Mouse (Mus musculus) retina, postnatal 1 day (tissue): ENCODE measurements at regions not wholly inside any gene's neighbourhood (a gene's known extent, or its start where the extent isn't known, plus 50 kb on each side); places are given as distances from the start of the nearest gene placed in this dataset.
"Not testable (repeated sequence)": the region's sequence is repeated elsewhere in the genome, so short reads cannot be mapped to it uniquely, and the experiment has no call there.

Experiments used
- DNase-seq: peaks from one replicate; pipeline ENCODE4 v3.0.0-alpha.2; 2012

DNA sequence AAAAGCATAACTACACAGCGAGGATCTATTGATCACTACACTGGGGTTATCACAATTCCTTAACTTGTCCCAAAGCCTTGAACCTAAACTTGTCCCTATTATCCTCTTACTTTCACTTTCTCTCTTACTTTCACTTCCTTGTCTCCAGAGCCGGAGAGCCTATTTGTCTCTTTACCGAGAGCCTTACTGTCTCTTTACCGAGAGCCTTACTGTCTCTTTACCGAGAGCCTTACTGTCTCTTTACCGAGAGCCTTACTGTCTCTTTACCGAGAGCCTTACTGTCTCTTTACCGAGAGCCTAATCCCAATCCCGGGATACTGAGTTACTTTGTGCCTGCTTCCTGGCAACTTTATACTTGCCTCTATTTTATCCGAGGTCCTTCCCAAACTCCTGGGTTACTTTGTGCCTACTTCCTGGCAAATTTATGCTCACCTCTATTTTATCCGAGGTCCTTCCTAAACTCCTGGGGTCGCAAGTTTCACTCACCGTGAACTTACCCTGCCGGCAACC lies 335.3 kb upstream of the Ccng1 start:
- not testable (repeated sequence) for DNase-seq

DNA sequence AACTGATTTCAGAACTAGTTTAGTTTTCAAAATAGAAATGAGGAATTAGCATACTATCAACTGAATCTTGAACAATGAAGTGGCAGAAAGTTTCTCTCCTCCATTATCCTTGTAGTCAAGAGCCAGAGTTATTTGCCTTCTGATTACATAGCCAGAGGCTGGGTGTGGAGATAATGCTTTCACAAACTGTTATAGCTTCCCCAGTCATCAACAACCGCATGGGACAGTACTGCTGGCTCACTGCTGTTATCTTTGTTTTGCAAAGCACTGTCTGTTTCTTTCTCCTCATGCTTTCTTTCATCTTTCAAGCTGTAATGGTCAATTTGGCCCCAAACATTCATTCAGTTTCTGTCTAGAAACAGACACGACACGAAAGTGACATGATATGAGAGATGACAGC lies 308.5 kb upstream of the Ccng1 start:
- DNase-seq, result no peak

DNA sequence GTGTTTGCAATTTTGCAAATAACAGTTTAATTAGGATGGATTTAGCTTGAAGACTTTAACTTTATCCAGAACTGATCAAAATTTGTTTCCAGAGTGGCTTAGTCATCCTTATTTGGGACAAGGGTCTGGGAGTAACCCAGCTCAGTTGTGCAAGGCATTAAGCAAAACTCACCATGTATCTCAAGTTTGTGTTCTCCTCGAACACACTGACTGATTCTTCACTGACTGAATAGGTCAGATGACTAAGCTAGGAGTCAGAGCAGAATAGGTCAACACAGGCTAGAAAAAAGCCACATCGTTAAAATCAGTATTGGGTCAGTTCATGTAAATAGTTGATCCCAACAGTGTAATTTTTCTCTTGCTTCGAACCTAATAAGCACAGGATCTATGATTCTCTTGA lies 302.7 kb upstream of the Ccng1 start:
- no peak for DNase-seq

DNA sequence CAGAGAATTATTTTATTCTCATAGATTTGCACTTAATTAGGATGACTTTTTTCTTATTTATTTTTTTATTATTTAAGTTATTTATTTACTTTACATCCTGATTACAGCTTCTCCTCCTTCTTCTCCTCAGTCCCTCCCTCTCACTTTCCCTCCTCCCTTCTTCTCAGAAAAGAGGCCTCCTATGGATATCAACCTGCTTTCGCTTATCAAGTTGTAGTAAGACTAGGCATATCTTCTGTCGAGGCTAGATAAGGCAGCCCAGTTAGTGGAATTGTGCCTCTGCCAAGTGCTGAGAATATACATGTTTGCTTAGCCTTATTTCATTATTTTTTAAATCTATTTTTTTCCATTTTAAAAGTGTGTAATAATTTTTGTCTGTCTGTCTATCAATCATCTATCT lies 274.9 kb upstream of the Ccng1 start:
- DNase-seq, result no peak

DNA sequence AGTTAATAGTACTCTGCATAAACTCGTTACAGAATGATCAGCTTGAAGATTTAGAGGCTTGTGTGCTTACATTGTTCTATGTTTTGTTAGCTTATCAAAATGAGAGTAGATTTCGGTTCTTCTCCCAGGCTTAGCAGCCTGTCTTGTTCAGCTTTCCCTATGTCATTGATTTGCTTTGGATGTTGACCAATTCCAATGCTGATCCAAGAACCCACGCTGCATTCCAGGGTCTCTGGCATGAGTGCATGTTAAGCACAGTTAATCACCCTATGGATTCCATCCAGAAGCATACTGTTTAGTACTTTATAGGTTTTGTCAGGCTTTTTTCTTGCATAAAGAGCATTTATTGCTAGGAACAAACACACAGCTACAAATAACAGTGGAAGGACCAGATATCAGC lies 255.0 kb upstream of the Ccng1 start:
- DNase-seq, result no peak

DNA sequence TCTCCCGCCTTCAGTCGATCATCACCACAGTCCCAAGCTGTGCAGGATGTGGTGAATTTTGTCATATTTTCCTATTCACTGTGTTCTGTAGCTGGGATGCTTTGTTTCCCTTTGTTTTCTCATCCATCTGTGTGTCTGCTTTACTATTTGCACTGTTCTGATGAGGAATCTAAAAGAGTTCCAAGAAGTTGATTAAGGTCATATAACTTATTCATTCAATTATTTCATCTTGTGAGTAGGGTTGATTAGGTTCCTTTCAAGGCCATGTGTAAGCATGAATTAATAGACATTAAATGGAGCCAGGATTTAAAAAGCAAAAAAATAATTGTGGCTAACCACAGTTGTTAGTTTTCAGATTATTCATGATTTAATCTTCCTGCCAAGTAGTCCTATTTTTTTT lies 217.7 kb upstream of the Ccng1 start:
- no peak for DNase-seq

DNA sequence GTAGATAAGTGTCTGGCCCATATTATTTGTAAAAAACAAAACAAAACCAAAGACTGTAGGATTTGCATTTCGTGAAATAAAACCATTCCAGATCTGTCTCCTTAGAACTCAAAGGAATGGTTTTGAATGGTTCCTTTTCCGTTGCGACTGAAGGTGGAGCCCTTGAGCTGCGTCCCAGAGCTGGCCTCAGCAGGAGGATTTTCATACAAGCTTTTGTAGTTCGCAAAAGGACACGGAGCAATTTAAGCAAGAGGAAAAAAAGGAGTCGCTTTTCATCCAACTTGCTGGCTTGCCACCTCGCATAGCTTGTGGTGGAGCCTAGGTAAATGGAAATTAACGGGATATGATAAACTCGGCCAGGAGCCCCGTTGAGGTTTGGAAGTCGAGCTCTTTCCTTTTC lies 172.1 kb upstream of the Ccng1 start:
- peak; percentile 66 for DNase-seq

DNA sequence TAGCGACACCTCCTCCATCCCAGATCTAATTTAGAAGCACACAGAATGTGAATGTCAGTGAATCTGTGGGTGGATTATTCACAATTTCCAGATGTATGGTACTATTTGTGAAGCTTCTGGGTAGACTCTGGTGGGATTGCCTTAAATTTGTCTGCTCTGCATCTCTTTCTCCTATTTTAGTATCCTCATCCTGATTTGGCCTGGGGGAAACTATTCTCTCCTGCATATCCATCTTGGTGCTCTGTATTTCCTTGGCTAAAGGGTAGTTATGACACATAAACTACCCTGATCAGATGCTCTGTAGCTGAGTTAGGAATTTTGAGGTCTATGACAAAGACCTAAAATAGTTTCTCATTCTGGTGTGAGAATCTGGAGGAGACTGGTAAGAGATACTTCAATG lies 136.4 kb upstream of the Ccng1 start:
- DNase-seq, result no peak

DNA sequence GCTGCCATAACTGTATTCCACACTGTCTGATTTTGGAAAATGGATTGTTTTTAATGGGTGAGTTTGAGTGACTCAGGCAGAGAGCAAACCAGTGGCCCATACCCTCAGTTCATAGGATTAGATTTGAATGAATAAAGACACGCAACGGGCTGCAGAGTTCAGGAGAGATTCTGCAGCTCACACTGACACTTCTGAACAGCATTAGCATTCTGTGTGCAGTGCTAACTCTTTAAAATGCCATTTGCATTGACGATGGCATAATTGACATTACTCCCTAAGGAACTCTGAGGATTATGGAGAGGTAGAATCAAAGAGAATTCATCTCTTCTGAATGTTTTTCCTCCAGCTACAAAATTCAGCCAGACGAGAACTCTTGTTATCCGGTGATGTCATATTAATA lies 129.4 kb upstream of the Ccng1 start:
- DNase-seq, result no peak

DNA sequence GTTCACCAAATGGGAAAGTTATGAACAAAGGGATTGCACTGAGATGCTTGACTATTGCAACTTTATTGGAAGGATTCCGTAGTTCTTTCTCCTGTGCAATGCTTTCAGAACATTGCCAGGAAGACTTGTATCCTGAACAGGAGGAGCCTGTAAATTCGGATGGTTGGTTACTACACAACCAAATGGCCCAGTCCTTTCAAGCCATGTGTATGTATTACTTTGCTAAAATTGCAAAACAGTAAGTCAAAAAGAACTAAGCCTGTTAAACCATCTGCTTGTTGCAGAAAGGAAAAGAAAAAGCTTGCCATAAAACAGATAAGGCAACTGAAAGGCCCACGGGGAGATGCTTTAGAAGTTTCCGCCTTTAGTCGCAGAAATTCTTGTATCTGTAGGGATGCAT lies 124.5 kb upstream of the Ccng1 start:
- DNase-seq, result no peak

DNA sequence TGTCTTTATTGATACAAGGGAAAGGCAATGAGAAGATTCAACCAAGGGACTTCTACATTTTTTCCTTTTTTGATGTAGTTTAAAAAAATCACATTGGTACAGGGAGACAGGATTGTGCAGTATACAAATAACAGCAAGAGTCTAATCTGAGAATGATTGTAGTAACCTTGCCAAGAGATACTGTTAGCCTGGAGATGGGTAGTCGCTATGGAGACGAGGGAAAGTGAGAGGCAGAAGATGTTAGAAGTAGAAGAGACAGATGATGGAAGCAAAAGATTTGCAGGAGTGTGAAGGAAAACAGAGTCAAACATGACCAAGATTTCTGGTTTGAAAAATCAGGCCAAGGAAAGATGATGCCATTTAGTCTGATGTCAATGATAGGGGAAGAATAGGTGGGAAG lies 117.9 kb upstream of the Ccng1 start:
- DNase-seq, result no peak

DNA sequence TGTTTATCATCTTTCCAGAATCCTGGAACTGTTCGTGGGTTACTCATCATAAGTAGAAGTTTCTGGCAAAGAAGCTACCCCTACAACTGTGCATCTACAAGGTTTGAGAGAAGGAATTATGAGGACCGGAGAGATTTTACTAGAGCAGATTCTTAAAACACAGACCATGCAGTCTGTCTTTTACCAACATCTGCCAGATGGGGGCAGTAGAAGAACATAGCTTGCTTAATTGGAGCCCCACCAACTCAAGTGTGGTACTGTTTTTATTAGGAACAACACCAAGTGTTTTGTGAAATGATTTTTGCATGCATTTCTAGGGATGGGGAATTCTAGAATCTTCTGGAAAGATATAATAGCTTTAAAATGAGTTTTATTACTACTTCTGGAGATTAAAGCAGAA lies 110.6 kb upstream of the Ccng1 start:
- peak; percentile 62 for DNase-seq

DNA sequence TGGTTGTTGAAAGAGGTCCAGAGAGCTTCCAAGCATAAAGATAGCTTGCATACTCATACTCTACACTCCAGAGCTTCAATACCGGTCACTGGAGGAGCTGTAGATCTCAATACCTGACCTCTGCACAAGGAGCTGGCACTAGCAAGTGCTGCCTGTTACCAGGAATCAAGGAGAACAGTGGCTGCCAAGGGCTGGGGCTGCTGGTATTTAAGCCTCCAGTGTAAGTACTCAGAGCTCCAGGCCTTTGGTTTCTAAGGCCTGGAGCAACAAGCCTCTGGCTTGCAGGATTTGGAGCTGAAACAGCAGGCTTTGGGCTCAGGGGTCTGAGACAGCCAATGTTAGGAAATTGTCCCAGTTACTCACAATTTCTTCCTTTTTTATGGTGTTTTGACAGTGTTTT lies 96.2 kb upstream of the Ccng1 start:
- DNase-seq, result no peak

DNA sequence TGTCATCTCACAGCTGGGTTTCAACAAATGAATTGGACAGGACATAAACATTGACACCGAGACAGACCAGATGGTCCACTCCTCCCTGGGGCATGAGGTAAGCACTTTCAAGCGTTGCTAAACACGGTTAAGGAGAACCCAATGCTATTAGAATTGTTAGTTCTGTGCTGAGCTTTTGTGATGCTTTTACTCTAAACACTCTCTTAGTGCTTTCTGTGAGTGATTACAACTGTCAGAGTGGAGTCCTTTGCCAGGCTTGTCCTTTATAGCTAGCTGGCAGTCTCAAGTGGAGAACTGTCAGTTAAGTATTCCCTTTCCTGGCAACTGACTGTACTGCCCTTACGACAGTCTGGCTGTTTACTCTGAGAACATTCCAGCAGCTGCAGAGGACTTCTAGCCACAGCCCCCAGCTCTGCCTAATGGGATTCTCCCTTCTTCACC lies 95.6 kb upstream of the Ccng1 start:
- no peak for DNase-seq

DNA sequence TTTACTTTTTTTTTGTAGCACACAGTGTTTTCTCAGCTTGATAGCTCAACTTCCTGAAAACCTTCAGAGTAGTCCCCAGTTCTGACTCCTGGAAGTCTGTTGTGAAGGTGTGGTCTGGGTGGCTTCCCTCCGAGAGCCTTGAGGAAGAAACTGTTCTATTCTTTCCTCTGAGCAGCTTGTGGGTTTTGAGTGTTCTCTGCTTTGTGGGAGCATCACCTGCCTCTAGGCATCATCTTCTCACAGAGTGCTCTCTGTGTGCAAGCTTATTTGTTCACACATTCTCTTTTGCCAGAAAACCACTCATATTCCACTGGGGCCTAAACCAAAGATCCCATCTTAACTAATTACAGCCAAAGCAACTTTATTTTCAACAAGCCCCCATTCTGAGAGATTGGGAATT lies 91.5 kb upstream of the Ccng1 start:
- no peak for DNase-seq

DNA sequence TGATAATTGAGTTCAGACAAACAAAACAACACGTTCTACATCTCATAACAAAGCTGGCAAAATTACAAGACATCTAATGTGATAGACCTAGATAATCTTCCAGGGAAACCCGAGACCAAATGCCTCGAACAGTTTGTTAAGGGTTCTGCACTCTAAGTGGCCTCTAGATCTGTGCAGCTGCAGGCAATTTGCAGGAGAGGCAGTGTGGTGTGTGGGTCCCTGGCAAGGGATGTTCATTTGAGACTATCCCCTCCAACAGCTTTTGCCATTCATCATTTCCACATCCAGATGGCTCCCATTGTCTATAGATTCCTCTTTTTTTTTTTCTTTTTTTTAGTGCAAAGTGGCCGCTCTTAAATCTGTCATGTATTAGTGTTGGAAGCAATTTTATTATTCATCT lies 80.3 kb upstream of the Ccng1 start:
- no peak for DNase-seq
